Mouse (Mus musculus) spleen, adult 2 months (tissue): Measurements from ENCODE around the gene Tnfaip8l1.

Experiments
- CTCF ChIP-seq: fragments of 200-500 bp; IDR thresholded peaks from 2 replicates; pipeline ENCODE4 v1.5.1; 2011; ENCODE audit warnings: mild to moderate bottlenecking, inconsistent platforms; ENCODE audit not compliant: insufficient read depth, insufficient read length, insufficient replicate concordance; ENCODE audit errors: extremely low read depth
- POLR2A ChIP-seq: fragments of 200-500 bp; IDR thresholded peaks from 2 replicates; pipeline ENCODE4 v1.6.1; 2011; ENCODE audit warnings: low read depth, low read length, inconsistent platforms

DNA sequence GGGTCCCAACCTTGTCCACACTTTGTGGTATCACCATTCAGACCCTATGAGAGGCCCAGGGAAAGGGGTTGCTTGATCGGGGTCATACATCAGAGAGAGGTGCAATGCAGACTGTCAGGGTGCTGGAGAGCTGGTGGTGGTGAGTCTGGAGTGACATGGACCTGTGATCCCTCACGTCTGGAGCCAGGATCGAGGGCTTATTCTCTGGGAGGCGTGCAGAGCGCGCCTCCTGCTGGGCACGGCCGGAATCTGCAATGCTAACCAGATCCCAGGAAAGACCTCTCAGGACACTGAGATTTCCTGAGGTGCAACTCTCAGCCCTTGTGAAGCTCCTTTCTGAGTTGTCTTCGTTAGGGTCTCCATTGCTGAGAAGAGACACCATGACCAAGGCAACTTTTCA lies 2.5 kb upstream of the Tnfaip8l1 start:
- no peak for TF ChIP-seq POLR2A
- TF ChIP-seq CTCF, result peak; percentile 81
